Mouse (Mus musculus): ENCODE results near the gene Havcr2.

GRCm38 (mm10) chr11:46488650-46489049, 33.9 kb downstream of the Havcr2 start:
- no peak for TF ChIP-seq POLR2AphosphoS2 (IDR thresholded peaks at IDR 0.05; ENCODE audit: insufficient read length, low read depth)
- TF ChIP-seq MYOG (IDR thresholded peaks at IDR 0.05; ENCODE audit: control insufficient read depth in 1 of 3, insufficient read depth in 1 of 3, insufficient read length in 2 of 3, low read depth in 2 of 3), result no peak
- no peak for TF ChIP-seq MYOD1 (IDR thresholded peaks at IDR 0.05; ENCODE audit: control insufficient read depth in 1 of 3, insufficient read length in 2 of 3, low read depth in 2 of 3)
- TF ChIP-seq REST (IDR thresholded peaks at IDR 0.05; ENCODE audit: insufficient read depth, insufficient read length), result no peak
- TF ChIP-seq E2F4 (IDR thresholded peaks at IDR 0.05; ENCODE audit: insufficient read depth), result no peak
- no peak for TF ChIP-seq POLR2A (IDR thresholded peaks at IDR 0.05; ENCODE audit: insufficient read length, low read depth)
- no peak for TF ChIP-seq SRF (IDR thresholded peaks at IDR 0.05; ENCODE audit: control insufficient read depth, insufficient read length, low read depth)
- TF ChIP-seq TCF12 (IDR thresholded peaks at IDR 0.05; ENCODE audit: insufficient read depth, poor library complexity, severe bottlenecking), result no peak
- no peak for TF ChIP-seq CEBPB (IDR thresholded peaks at IDR 0.05; ENCODE audit: insufficient read depth, poor library complexity, severe bottlenecking)
- TF ChIP-seq MAX (IDR thresholded peaks at IDR 0.05; ENCODE audit: low read depth), result no peak
- TF ChIP-seq USF1 (IDR thresholded peaks at IDR 0.05; ENCODE audit: low read depth), result no peak
